Mouse (Mus musculus) bone marrow macrophage, adult 2 months (primary cell): Measurements from ENCODE around the gene Tpra1. TPM values are rescaled to one million over a fixed set of nuclear protein-coding genes. Genes with fewer than 3 reads are reported as not detected.

Source experiments
- H3K27ac ChIP-seq: 2 replicates; pipeline ENCODE4 v1.5.1; 2012; ENCODE audit warnings: low read depth, low read length; ENCODE audit not compliant: insufficient read depth
- H3K4me1 ChIP-seq: 2 replicates; pipeline ENCODE4 v1.6.1; 2012; ENCODE audit warnings: low read length; ENCODE audit not compliant: control insufficient read depth, insufficient read depth
- H3K4me3 ChIP-seq: 2 replicates; pipeline ENCODE4 v1.5.1; 2012; ENCODE audit warnings: mild to moderate bottlenecking, low read length, moderate library complexity; ENCODE audit not compliant: insufficient read depth
- CTCF ChIP-seq: IDR thresholded peaks from 2 replicates; pipeline ENCODE4 v1.5.1; 2012; ENCODE audit warnings: low read depth, mild to moderate bottlenecking, low read length, moderate library complexity
- POLR2A ChIP-seq: IDR thresholded peaks from 2 replicates; pipeline ENCODE4 v1.6.1; 2012; ENCODE audit warnings: mild to moderate bottlenecking, low read depth, low read length, borderline replicate concordance
- polyA plus RNA-seq: library from polyadenylated mRNA; stranded (reverse); fragments of >200 nt; gene quantifications from 2 replicates; pipeline ENCODE4 v1.2.4, GENCODE M21; 2012; ENCODE audit not compliant: missing spikeins, insufficient read depth, insufficient read length

Tpra1 gene
- polyA plus RNA-seq, 1 experiment = 86.3 TPM

DNA sequence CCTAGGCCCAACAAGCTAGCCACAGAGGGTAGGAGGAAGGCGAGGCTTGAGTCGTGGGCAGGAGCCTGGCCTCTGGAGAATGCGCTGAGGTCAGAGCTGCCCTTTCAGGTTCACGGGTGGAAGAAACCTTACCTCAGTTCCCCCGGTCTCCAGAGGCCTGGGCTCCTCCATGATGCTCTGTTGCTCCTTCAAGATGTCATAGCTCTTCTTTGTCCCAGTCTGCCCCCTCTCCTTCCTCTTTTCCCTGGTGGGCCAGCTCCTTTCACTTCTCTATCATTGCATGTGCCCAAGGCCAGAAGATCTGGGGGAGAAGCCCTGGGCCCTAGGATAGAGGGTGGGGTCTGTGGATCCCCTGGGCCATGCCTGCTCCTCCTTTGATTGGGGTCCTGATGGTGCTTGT, 1.7 kb downstream of the Tpra1 start:
- H3K27ac ChIP-seq = peak overlapping the region; percentile 78
- H3K4me3 ChIP-seq = peak overlapping the region; percentile 84
- TF ChIP-seq POLR2A (no peak), CTCF (no peak)
- peaks cover 33% of the 10 kb centered on the region for H3K4me1 ChIP-seq

DNA sequence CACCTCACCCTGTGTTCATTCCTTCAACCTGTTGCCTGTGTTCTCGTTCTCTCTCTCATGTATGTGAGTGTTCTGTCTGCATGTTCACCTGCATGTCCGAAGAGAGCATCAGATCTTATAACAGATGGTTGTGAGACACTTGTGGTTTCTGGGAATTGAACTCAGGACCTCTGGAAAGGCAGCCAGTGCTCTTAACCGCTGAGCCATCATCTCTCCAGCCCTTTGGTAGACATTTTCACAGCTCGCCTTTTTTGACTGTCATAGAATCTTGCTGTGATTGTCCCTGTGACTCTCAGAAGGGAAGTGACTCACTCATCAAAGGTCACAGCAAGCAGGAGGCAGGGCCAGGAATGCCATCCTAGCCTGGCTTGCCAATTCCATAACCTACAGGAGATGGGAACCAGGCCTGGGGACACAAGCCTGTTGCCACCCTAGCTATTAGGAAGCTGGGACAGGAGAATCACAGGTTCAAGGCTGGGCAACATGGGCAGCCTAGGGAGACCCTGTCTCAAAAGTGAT, 2.5 kb downstream of the Tpra1 start:
- TF ChIP-seq CTCF (no peak), POLR2A (no peak)
- peak overlapping the region; percentile 84 for H3K4me3 ChIP-seq
- peaks cover 30% of the 10 kb centered on the region for H3K4me1 ChIP-seq
- peak overlapping the region; percentile 78 for H3K27ac ChIP-seq

DNA sequence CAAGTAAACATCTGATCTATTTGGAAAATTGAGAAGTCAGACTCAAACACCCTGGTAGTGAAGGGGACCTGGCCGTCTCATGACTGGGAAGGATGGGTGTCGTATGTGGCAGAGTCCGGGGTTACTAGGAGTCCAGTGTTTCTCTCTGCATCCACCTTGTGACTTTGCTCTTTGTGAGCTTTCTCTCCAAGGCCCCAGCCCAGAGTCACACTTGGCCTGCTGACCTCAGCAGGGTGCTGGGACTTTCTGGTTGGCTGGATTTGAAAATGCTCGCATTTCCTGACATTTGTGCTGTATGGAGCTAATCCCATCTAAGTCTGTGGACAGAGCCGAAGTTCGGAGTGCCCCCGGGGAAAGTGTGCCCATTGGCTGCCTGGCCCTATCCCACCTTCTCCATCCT, 3.0 kb downstream of the Tpra1 start:
- Histone ChIP-seq H3K27ac (peak overlapping the region; percentile 78), H3K4me3 (peak overlapping the region; percentile 13; the same call in 1 of the 2 replicates), H3K4me1 (peaks cover 30% of the 10 kb centered on the region)
- no peak for TF ChIP-seq CTCF
- TF ChIP-seq POLR2A = no peak

DNA sequence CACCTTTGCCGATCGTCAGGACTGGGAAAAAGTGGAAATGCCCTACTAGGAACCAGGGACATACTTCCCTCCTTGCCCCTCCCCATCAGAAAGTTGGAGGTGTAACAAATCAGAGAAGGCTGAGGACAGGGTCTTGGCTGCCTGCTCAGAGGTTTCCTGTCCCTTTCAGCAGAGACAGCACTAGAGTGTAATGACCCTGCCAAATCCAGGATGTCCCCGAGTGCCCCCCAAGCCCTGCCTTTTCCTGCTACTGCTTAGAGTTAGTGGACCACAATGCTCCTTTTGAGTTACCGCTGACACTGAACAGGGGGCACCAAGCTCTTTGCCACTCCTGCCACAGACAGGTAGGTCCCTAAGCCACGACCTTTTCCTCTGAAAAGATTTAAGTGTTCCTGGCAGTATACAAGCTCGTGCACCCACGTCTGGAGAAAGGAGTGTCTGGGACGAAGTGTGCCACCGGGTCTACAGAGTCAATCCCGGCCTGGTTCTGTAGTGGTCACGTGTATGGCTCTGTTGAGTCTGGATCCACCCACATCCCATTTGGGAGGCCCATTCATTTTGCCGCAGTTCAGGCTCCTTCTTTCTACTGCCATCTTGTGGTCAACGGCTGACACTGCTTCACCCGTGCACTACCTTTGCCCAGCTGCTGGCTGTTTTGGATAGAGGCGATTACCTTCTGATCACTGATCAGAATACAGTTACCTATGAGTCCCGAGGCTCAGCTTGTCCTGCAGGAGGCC, 4.5 kb downstream of the Tpra1 start:
- TF ChIP-seq CTCF = peak; percentile 49; the same call in 1 of the 2 replicates
- TF ChIP-seq POLR2A = no peak
- Histone ChIP-seq H3K4me3 (no peak overlapping the region), H3K27ac (no peak overlapping the region), H3K4me1 (peaks cover 25% of the 10 kb centered on the region)

DNA sequence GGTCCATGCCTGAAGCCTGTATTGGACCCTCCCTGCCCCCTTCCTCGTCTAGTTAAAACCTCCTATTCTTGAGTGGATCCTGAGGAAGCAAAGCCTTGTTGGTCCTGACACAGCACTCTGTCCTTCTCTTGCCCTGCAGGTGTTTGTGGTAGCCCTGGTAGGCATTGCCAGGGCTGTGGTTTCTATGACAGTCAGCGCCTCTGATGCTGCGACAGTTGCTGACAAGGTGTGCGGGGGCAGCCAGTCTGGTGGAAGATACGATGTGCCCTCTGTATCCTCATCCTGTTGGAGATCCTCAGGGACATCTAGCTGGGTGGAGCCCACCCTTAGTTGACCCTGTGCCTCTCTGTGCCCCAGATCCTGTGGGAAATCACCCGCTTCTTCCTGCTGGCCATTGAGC, 7.1 kb downstream of the Tpra1 start:
- peaks cover 24% of the 10 kb centered on the region for H3K4me1 ChIP-seq

DNA sequence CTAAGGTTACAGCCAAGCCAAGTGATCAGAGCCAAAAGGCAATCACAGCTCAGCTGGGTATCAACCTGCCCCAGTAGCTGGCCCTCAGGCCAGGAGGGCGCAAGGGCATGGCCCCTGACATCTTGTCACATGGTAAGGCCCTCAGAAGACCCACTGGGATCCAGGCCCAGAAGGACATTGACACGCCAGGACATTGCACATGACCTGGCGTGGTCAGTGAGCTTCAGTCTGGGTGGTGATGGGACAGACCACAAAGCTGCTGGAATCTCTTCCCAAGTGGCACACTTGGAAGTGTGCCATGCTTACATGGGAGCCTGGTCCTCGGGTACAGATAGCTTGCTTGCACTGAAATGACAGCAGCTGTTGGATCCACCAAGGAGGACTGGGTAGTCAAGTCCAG, 11.0 kb downstream of the Tpra1 start:
- TF ChIP-seq CTCF (no peak), POLR2A (no peak)
- no peak overlapping the region for H3K4me3 ChIP-seq
- no peaks in the 10 kb centered on the region for H3K4me1 ChIP-seq
- H3K27ac ChIP-seq = no peak overlapping the region

More for the DNA sequence above, 7.1 kb downstream of the Tpra1 start:
- no peak overlapping the region for H3K27ac ChIP-seq
- TF ChIP-seq POLR2A = no peak
- no peak for TF ChIP-seq CTCF
- H3K4me3 ChIP-seq = no peak overlapping the region

DNA sequence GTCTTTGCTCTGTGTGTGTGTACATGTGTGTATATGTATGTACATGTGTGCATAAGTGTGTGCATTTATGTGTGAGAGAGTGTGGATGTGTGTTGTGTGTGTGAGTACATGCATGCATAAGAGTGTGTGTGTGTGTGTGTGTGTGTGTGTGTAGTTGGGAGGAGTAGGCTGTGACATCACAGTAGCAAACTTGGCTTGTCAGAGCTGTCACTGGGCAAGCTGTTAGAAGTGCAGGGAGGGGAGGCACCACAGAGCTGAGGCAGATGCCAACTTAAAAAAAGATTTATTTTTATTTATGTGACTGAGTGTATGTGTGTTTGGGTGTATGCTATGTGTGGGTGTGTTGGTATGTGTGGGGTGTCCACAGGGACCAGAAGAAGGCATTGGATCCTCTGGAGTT, 11.4 kb downstream of the Tpra1 start:
- H3K27ac ChIP-seq = no peak overlapping the region

DNA sequence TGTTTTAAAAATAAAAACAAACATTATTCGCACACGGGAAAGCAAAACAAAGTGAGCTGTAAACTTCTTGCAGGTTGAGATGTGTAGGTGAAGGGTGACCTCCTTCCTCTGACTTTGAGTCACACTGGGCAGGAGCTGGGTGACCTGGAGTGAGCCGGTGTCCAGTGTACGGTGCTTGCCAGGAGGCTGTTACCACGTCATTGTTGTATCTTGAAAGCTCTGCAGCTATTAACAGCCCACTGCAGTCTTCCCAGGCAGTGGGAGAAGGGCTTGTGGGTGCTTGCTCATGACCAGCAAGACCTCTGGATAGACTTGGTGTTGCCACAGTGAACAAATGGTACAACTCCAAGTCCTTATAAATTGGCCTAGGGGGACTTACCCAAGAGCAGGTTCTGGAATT, 12.7 kb downstream of the Tpra1 start:
- TF ChIP-seq CTCF = no peak
- no peak for TF ChIP-seq POLR2A
- no peak overlapping the region for H3K27ac ChIP-seq
- no peak overlapping the region for H3K4me3 ChIP-seq
- H3K4me1 ChIP-seq = no peaks in the 10 kb centered on the region

More for the DNA sequence above, 11.4 kb downstream of the Tpra1 start:
- TF ChIP-seq CTCF (no peak), POLR2A (no peak)
- Histone ChIP-seq H3K4me1 (no peaks in the 10 kb centered on the region), H3K4me3 (no peak overlapping the region)

DNA sequence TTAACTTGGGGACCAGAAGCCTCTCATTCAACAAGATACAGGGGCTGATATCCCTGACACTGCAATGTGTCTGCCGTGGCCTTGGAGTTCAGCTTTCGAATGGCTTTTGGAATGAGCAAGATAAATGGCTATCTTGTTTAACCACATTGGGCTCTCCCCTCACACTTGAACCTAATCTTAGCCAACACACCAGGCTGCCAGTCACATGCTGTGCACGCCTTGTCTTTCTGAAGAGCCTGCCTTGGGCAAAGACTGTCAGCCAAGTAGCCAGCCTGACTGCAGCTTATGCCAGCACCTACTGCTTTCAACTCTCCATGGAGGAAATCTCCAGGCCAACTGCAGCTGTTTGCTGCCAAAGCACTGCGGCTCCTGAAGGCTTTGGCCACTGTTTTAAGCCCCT, 13.5 kb downstream of the Tpra1 start:
- Histone ChIP-seq H3K4me3 (no peak overlapping the region), H3K4me1 (0 out of 2 replicates have a peak, but pooled peaks cover 3% of the 10 kb centered on the region), H3K27ac (no peak overlapping the region)
- TF ChIP-seq POLR2A = no peak
- no peak for TF ChIP-seq CTCF

DNA sequence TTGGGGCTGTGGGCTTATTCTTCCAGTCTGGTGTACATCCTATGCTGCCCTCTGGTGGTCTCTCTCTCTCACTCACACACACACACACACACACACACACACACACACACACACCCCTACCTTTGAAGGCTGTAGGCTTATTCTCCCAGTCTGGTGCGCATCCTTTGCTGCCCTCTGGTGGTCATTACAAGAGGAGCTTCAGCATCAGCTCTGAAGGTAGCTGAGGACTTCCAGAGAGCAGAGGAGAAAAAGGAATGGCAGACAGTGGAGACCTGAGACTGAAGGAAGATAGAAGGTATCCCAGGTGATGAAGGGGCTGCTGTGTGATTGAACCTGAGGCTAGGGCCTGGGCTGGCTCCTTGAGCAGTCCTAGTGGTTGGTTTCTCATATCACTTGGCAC, 14.1 kb downstream of the Tpra1 start:
- H3K4me1 ChIP-seq = 0 out of 2 replicates have a peak, but pooled peaks cover 3% of the 10 kb centered on the region
- no peak overlapping the region for H3K27ac ChIP-seq
- no peak overlapping the region for H3K4me3 ChIP-seq
- TF ChIP-seq CTCF (peak; percentile 60), POLR2A (no peak)
